Mouse (Mus musculus) CH12.LX (cell line): ENCODE measurements around the gene Rpl27a. TPM values are rescaled to one million over a fixed set of nuclear protein-coding genes. Genes with fewer than 3 reads are reported as not detected.

ENCODE experiments used
- DNase-seq: peaks from one replicate; pipeline ENCODE4 v3.0.0-alpha.2; 2013; ENCODE audit errors: extremely low read depth
- H3K27ac ChIP-seq: 2 replicates; pipeline ENCODE4 v1.5.1; 2012; ENCODE audit warnings: low read depth, mild to moderate bottlenecking, control low read depth, moderate library complexity; ENCODE audit not compliant: insufficient read depth
- H3K27me3 ChIP-seq: replicated peaks from 2 replicates; pipeline ENCODE3; 2012; ENCODE audit warnings: inconsistent platforms
- H3K36me3 ChIP-seq, 2 experiments: replicated peaks in 1 of 2; 2 replicates each; pipeline versions ENCODE3 to v1.6.1; 2012; ENCODE audit warnings: inconsistent platforms in 1 of 2, low read length in 1 of 2, mild to moderate bottlenecking in 1 of 2, mixed read lengths in 1 of 2, moderate library complexity in 1 of 2; ENCODE audit not compliant: control insufficient read depth in 1 of 2, insufficient read depth in 1 of 2
- H3K4me1 ChIP-seq, 2 experiments: 2 replicates each; pipeline ENCODE4 v1.6.1; 2012; ENCODE audit warnings: inconsistent platforms in 1 of 2, moderate library complexity in 1 of 2; ENCODE audit not compliant: insufficient read depth in 2 of 2, control insufficient read depth in 1 of 2
- H3K4me2 ChIP-seq: 2 replicates; pipeline ENCODE4 v1.6.1; 2012; ENCODE audit warnings: low read depth, mild to moderate bottlenecking, control low read depth; ENCODE audit not compliant: poor library complexity, insufficient read depth, severe bottlenecking
- H3K4me3 ChIP-seq, 3 experiments: fragments of 150-350 bp in 1 of 3; sonication (generic) in 1 of 3; replicated peaks in 1 of 3; 2 replicates each; pipeline versions ENCODE3 to v1.5.1; 2011 to 2012; ENCODE audit warnings: low read depth in 2 of 3, low read length in 2 of 3, mild to moderate bottlenecking in 2 of 3, moderate library complexity in 2 of 3, control low read depth in 1 of 3, improper control_type of control experiment in 1 of 3, inconsistent platforms in 1 of 3, mixed read lengths in 1 of 3; ENCODE audit not compliant: poor library complexity in 1 of 3
- H3K79me2 ChIP-seq: replicated peaks from 2 replicates; pipeline ENCODE4 v1.6.1; 2012; ENCODE audit warnings: mild to moderate bottlenecking, moderate library complexity; ENCODE audit not compliant: control insufficient read depth, poor library complexity, insufficient read depth, severe bottlenecking; ENCODE audit errors: extremely low read depth
- H3K9ac ChIP-seq: 2 replicates; pipeline ENCODE4 v1.6.1; 2012; ENCODE audit warnings: low read depth, mild to moderate bottlenecking, control low read depth, moderate library complexity; ENCODE audit not compliant: insufficient read depth
- H3K9me3 ChIP-seq: replicated peaks from 2 replicates; pipeline ENCODE3; 2012; ENCODE audit warnings: low read length, inconsistent platforms, mixed read lengths
- BHLHE40 ChIP-seq: IDR thresholded peaks from 2 replicates; pipeline ENCODE4 v1.6.1; 2011; ENCODE audit warnings: mild to moderate bottlenecking, low read depth, low read length, improper control_type of control experiment
- CHD2 ChIP-seq: IDR thresholded peaks from 2 replicates; pipeline ENCODE4 v1.6.1; 2011; ENCODE audit warnings: low read length, improper control_type of control experiment
- CTCF ChIP-seq, 2 experiments: IDR thresholded peaks in 1 of 2; conservative IDR thresholded peaks in 1 of 2; 2 replicates each; pipeline ENCODE4 v1.5.1; 2011 to 2012; ENCODE audit warnings: low read depth in 2 of 2, low read length in 2 of 2, improper control_type of control experiment in 1 of 2, inconsistent platforms in 1 of 2, mild to moderate bottlenecking in 1 of 2, moderate library complexity in 1 of 2
- ELF1 ChIP-seq: IDR thresholded peaks from 2 replicates; pipeline ENCODE4 v1.6.1; 2014; ENCODE audit warnings: low read depth, mild to moderate bottlenecking, inconsistent platforms, low read length, improper control_type of control experiment
- GABPA ChIP-seq: IDR thresholded peaks from 2 replicates; pipeline ENCODE4 v1.6.1; 2012; ENCODE audit warnings: low read depth, low read length, improper control_type of control experiment, inconsistent platforms; ENCODE audit not compliant: insufficient replicate concordance
- JUN ChIP-seq: IDR thresholded peaks from 2 replicates; pipeline ENCODE4 v1.6.1; 2011; ENCODE audit warnings: low read depth, mild to moderate bottlenecking, low read length, improper control_type of control experiment, moderate library complexity; ENCODE audit not compliant: insufficient read depth
- JUND ChIP-seq: conservative IDR thresholded peaks from 2 replicates; pipeline ENCODE4 v1.6.1; 2011; ENCODE audit warnings: low read depth, low read length, improper control_type of control experiment
- MAX ChIP-seq: IDR thresholded peaks from 2 replicates; pipeline ENCODE4 v1.6.1; 2011; ENCODE audit warnings: low read length, improper control_type of control experiment
- MEF2A ChIP-seq: IDR thresholded peaks from 2 replicates; pipeline ENCODE4 v1.6.1; 2014; ENCODE audit warnings: low read depth, mild to moderate bottlenecking, inconsistent platforms, low read length, improper control_type of control experiment, borderline replicate concordance
- NELFE ChIP-seq: IDR thresholded peaks from 2 replicates; pipeline ENCODE4 v1.6.1; 2011; ENCODE audit warnings: low read depth, low read length, improper control_type of control experiment
- NRF1 ChIP-seq: IDR thresholded peaks from 2 replicates; pipeline ENCODE4 v1.6.1; 2014; ENCODE audit warnings: low read depth, mild to moderate bottlenecking, inconsistent platforms, low read length, improper control_type of control experiment, moderate library complexity
- PAX5 ChIP-seq: IDR thresholded peaks from 2 replicates; pipeline ENCODE4 v1.6.1; 2012; ENCODE audit warnings: low read length, inconsistent platforms, mixed read lengths
- POLR2AphosphoS2 ChIP-seq: IDR thresholded peaks from 2 replicates; pipeline ENCODE4 v1.6.1; 2011; ENCODE audit warnings: low read depth, low read length, improper control_type of control experiment
- RAD21 ChIP-seq: IDR thresholded peaks from 2 replicates; pipeline ENCODE4 v1.6.1; 2011; ENCODE audit warnings: low read depth, mild to moderate bottlenecking, low read length, improper control_type of control experiment, moderate library complexity
- TBP ChIP-seq: conservative IDR thresholded peaks from 2 replicates; pipeline ENCODE4 v1.6.1; 2011; ENCODE audit warnings: low read depth, low read length, improper control_type of control experiment
- UBTF ChIP-seq: IDR thresholded peaks from 2 replicates; pipeline ENCODE4 v1.6.1; 2012; ENCODE audit warnings: low read depth, mild to moderate bottlenecking, inconsistent platforms, low read length, improper control_type of control experiment, moderate library complexity
- USF2 ChIP-seq: conservative IDR thresholded peaks from 2 replicates; pipeline ENCODE4 v1.6.1; 2011; ENCODE audit warnings: low read depth, low read length, improper control_type of control experiment
- ZC3H11A ChIP-seq: IDR thresholded peaks from 2 replicates; pipeline ENCODE4 v1.6.1; 2012; ENCODE audit warnings: low read depth, mild to moderate bottlenecking, inconsistent platforms, low read length, improper control_type of control experiment
- ZKSCAN1 ChIP-seq: IDR thresholded peaks from 2 replicates; pipeline ENCODE4 v1.6.1; 2012; ENCODE audit warnings: low read depth, inconsistent platforms, low read length, improper control_type of control experiment, borderline replicate concordance
- ZMIZ1 ChIP-seq: IDR thresholded peaks from 2 replicates; pipeline ENCODE4 v1.6.1; 2012; ENCODE audit warnings: low read depth, mild to moderate bottlenecking, inconsistent platforms, low read length, improper control_type of control experiment
- dilution Hi-C: fragments of 300-500 bp; cut with MboI; formaldehyde crosslinking; loops from 2 replicates; pipeline ENCODE4 v1.14.3; 2020; ENCODE audit warnings: low sequenced_read_pairs; ENCODE audit not compliant: extremely low pct_unique_long_range_greater_than_20kb, extremely low pct_ligation_motif_present
- in situ Hi-C: fragments of 300-500 bp; cut with MboI; formaldehyde crosslinking; loops from 3 replicates; pipeline ENCODE4 v1.14.3; 2019; ENCODE audit warnings: low sequenced_read_pairs, low pct_ligation_motif_present, low pct_unique_long_range_greater_than_20kb, mixed read lengths
- polyA plus RNA-seq: library from polyadenylated mRNA; unstranded; fragments of >175 nt; gene quantifications from 2 replicates; pipeline ENCODE4 v1.2.1, GENCODE M21; 2012; ENCODE audit warnings: low read depth; ENCODE audit not compliant: insufficient read length
- total RNA-seq, 2 experiments: library from RNA; depleted of rRNA; stranded (reverse); fragments of 300-350 nt in 1 of 2; fragments of >200 nt in 1 of 2; gene quantifications; 2 replicates each; pipeline ENCODE4 v1.2.3; 2012 to 2014

Rpl27a gene
- total and polyA plus RNA-seq, 3 experiments, result 230 to 1,338 (median 1,216) TPM

DNA sequence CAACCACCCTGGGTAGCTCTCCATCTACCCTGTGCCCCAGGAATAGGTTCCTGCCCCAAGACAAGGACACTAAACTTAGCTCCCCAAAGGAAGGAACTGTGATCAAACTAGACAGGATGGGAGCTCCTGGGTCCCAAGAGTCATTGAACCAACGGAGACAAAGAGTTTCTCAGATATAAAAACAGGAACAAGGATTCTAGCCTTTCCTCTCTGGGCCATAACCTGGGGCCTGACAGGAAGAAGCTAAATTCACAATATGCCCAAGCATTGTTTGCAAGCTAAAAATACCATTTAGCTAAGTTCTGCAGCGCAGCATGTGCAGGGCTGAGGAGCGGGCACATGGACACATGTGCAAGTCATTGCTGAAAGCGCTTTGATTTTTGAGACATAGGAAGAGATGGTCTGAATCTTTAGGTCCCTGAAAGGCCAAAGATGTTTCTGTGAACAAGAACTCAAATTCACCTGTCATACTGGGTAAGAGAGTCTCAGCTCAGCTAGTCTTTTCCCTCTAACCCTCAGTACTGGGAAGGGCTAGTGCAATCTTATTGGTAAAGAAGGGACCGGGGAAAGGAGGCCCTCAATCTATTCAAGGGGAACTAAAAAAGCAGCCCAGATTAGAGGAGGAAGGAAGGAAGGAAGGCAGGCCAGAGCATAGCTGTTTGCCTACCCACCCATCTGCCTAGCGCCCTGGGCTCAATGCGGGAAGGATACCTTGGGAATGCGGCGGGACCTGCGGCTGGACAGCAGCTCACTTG, 22.8 kb downstream of the Rpl27a start:
- TF ChIP-seq CHD2 (no peak), POLR2AphosphoS2 (no peak), ZC3H11A (no peak), UBTF (no peak), JUND (no peak), BHLHE40 (no peak), NELFE (no peak), ELF1 (no peak), PAX5 (no peak), TBP (no peak), CTCF (conservative IDR thresholded peaks at IDR 0.05 in 1 of 2, IDR thresholded peaks at IDR 0.05 in 1 of 2; ENCODE audit: low read depth in 2 of 2, low read length in 2 of 2) (no peak)
- TF ChIP-seq, all 38 proteins: peak for 0
- no peak for DNase-seq
- no peaks in the 10 kb centered on the region for H3K9me3 ChIP-seq
- dilution Hi-C loops (no loop called here), in situ Hi-C loops (no loop called here)
- no peak overlapping the region for H3K27ac ChIP-seq
- H3K4me2 ChIP-seq, result no peak overlapping the region
- H3K4me3 ChIP-seq, result no peak overlapping the region
- no peaks in the 10 kb centered on the region for H3K79me2 ChIP-seq
- H3K36me3 ChIP-seq, result peaks cover 2% of the 10 kb centered on the region in 2 experiments
- peaks cover 0 to 18% of the 10 kb centered on the region in 2 experiments; a peak in 2 of 4 replicates for H3K4me1 ChIP-seq
- H3K27me3 ChIP-seq, result no peaks in the 10 kb centered on the region
- no peak overlapping the region for H3K9ac ChIP-seq

DNA sequence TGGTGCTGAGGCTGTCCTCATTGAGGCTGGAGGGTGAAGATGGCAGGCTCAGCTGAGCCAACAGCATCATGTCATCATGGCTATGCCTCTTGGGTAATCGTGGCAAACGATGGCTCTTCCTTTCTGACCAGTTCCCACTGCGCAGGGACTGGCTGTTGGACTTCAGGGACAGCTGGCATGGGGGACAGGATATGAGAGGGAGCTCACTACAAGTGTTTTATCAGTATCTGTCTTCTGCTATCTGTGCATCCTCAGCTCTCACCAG, 23.3 kb downstream of the Rpl27a start:
- H3K4me2 ChIP-seq, result no peak overlapping the region
- dilution Hi-C loops, result no loop called here
- H3K27ac ChIP-seq, result no peak overlapping the region
- no peaks in the 10 kb centered on the region for H3K27me3 ChIP-seq
- no peak overlapping the region for H3K9ac ChIP-seq
- H3K9me3 ChIP-seq, result no peaks in the 10 kb centered on the region
- TF ChIP-seq USF2 (no peak), GABPA (no peak), NRF1 (no peak), JUN (no peak), MEF2A (no peak), TBP (no peak), RAD21 (no peak), MAX (no peak), ZMIZ1 (no peak), JUND (no peak), ZKSCAN1 (no peak), ZC3H11A (no peak)
- H3K4me1 ChIP-seq, result peaks cover 0 to 15% of the 10 kb centered on the region in 2 experiments; a peak in 2 of 4 replicates
- in situ Hi-C loops, result no loop called here
- no peaks in the 10 kb centered on the region for H3K79me2 ChIP-seq
- no peak for DNase-seq
- no peak overlapping the region for H3K4me3 ChIP-seq
- peaks cover 2% of the 10 kb centered on the region in 2 experiments for H3K36me3 ChIP-seq
